Mouse (Mus musculus): ENCODE data around the gene Gm6812.
"Not testable (repeated sequence)": the region's sequence is repeated elsewhere in the genome, so short reads cannot be mapped to it uniquely, and the experiment has no call there.

Gene Gm6812

GRCm38 (mm10) chrX:68892953-68893352 lies at the start of gene Gm6812:
Gm6812 (minus strand) TSS chrX:68893053.
- DNase-seq = not testable (repeated sequence)

- no peak for DNase-seq
These were observed 27.7 kb downstream of the Gm6812 start for GRCm38 (mm10) chrX:68865145-68865544.

Measured in thymus, postnatal 4 days (tissue).